Mouse (Mus musculus) cerebellum, adult 2 months (tissue): ENCODE results near the gene Gm12845. TPM values are rescaled to one million over a fixed set of nuclear protein-coding genes. Genes with fewer than 3 reads are reported as not detected.
A peak's percentile ranks its signal among the peaks of the same experiment; 100 is the strongest.

Source experiments
- DNase-seq, 2 experiments: peaks; one replicate each; pipeline ENCODE4 v3.0.0; 2021
- H3K27ac ChIP-seq: fragments of 200-500 bp; 2 replicates; pipeline ENCODE4 v1.5.1; 2012; ENCODE audit warnings: low read length, control low read depth, inconsistent platforms; ENCODE audit not compliant: insufficient read depth
- H3K27me3 ChIP-seq: fragments of 200-500 bp; 2 replicates; pipeline ENCODE4 v1.6.1; 2012; ENCODE audit warnings: inconsistent platforms, mild to moderate bottlenecking, low read length, moderate library complexity; ENCODE audit not compliant: control insufficient read depth, insufficient read depth
- H3K4me1 ChIP-seq: fragments of 200-500 bp; 2 replicates; pipeline ENCODE4 v1.6.1; 2011; ENCODE audit warnings: low read length; ENCODE audit not compliant: control insufficient read depth, insufficient read depth
- H3K4me3 ChIP-seq: fragments of 200-500 bp; replicated peaks from 2 replicates; pipeline ENCODE3; 2011; ENCODE audit warnings: mild to moderate bottlenecking, low read depth, low read length, control low read depth; ENCODE audit not compliant: insufficient read depth
- CTCF ChIP-seq: fragments of 200-500 bp; IDR thresholded peaks from 2 replicates; pipeline ENCODE4 v1.5.1; 2011; ENCODE audit warnings: low read depth, mild to moderate bottlenecking, control low read depth, low read length, moderate library complexity, borderline replicate concordance; ENCODE audit not compliant: insufficient read depth
- POLR2A ChIP-seq: fragments of 200-500 bp; IDR thresholded peaks from 2 replicates; pipeline ENCODE4 v1.6.1; 2011; ENCODE audit warnings: low read length, control low read depth, borderline replicate concordance; ENCODE audit not compliant: insufficient read depth
- WGBS: fragments of 180-500 bp; shearing (Covaris S2); methylation state at CpG from one replicate; pipeline ENCODE4 v1.1.7; 2018; 5-methylcytosine and 5-hydroxymethylcytosine counted together
- polyA plus RNA-seq: library from polyadenylated mRNA; depleted of rRNA; stranded (reverse); fragments of >200 nt; gene quantifications from 2 replicates; pipeline ENCODE4 v1.2.3, GENCODE M21; 2012; rRNA removed

Gm12845 gene
- polyA plus RNA-seq: not detected in 2 replicates

GRCm38 (mm10) chr4:117724112-117724511 lies at the start of gene Gm12845:
Gene Gm12845 (plus strand): TSS chr4:117724412.
- 91% methylated on average over 1 of the region's 1 CpGs for WGBS
- no peaks in the 10 kb centered on the region for H3K4me1 ChIP-seq

GRCm38 (mm10) chr4:117676903-117677302 lies 47.3 kb upstream of the Gm12845 start:
- TF ChIP-seq POLR2A (no peak), CTCF (peak; percentile 97)
- Histone ChIP-seq H3K4me3 (no peak overlapping the region), H3K27ac (no peak overlapping the region), H3K27me3 (no peaks in the 10 kb centered on the region), H3K4me1 (no peaks in the 10 kb centered on the region)
- 6% methylated on average over 3 of the region's 3 CpGs for WGBS
- DNase-seq: peak; percentile 68 to 78

More at GRCm38 (mm10) chr4:117724112-117724511, at the start of gene Gm12845:
- H3K4me3 ChIP-seq: no peak within 1 kb of the TSS
- TF ChIP-seq POLR2A (no peak), CTCF (no peak)
- H3K27ac ChIP-seq: no peak within 1 kb of the TSS
- DNase-seq: no peak
- no peaks in the 10 kb centered on the region for H3K27me3 ChIP-seq

- H3K27me3 ChIP-seq: no peaks in the 10 kb centered on the region
- DNase-seq: no peak
- H3K4me3 ChIP-seq: no peak overlapping the region
- TF ChIP-seq CTCF (no peak), POLR2A (no peak)
- WGBS: 78% methylated on average over 6 of the region's 6 CpGs
- H3K27ac ChIP-seq: no peak overlapping the region
- H3K4me1 ChIP-seq: no peaks in the 10 kb centered on the region
Observed at GRCm38 (mm10) chr4:117680963-117681362, 43.2 kb upstream of the Gm12845 start.

GRCm38 (mm10) chr4:117681931-117682461 lies 42.2 kb upstream of the Gm12845 start, which contains the start of gene Dmap1:
Gene Dmap1 (minus strand): TSS chr4:117682273.
- under 1% methylated on average over 33 of the region's 33 CpGs for WGBS
- Histone ChIP-seq H3K27ac (0 out of 2 replicates have a peak within 1 kb of the TSS, but pooled peaks have one; percentile 30), H3K4me1 (no peaks in the 10 kb centered on the region), H3K4me3 (peak within 1 kb of the TSS; percentile 85), H3K27me3 (no peaks in the 10 kb centered on the region)
- DNase-seq: peak; percentile 81 to 90
- TF ChIP-seq POLR2A (peak; percentile 40; the same call in 1 of the 2 replicates), CTCF (no peak)

- no peaks in the 10 kb centered on the region for H3K4me1 ChIP-seq
- TF ChIP-seq POLR2A (no peak), CTCF (no peak)
- peak overlapping the region; percentile 85 for H3K4me3 ChIP-seq
- H3K27me3 ChIP-seq: no peaks in the 10 kb centered on the region
- no peak for DNase-seq
- H3K27ac ChIP-seq: no peak overlapping the region
Observed at GRCm38 (mm10) chr4:117682463-117682862, 41.7 kb upstream of the Gm12845 start.

- no peak overlapping the region for H3K27ac ChIP-seq
- no peaks in the 10 kb centered on the region for H3K4me1 ChIP-seq
- H3K4me3 ChIP-seq: no peak overlapping the region
- no peak for DNase-seq
- no peak for TF ChIP-seq POLR2A
- TF ChIP-seq CTCF: no peak
- H3K27me3 ChIP-seq: no peaks in the 10 kb centered on the region
- WGBS: 85% methylated on average over 6 of the region's 6 CpGs
Observed at GRCm38 (mm10) chr4:117683048-117683768, 41.0 kb upstream of the Gm12845 start.

GRCm38 (mm10) chr4:117686354-117686753 lies 37.9 kb upstream of the Gm12845 start:
- WGBS: 26% methylated on average over 4 of the region's 4 CpGs
- H3K27me3 ChIP-seq: no peaks in the 10 kb centered on the region

GRCm38 (mm10) chr4:117705361-117705760 lies 18.9 kb upstream of the Gm12845 start:
- Histone ChIP-seq H3K4me3 (no peak overlapping the region), H3K27me3 (no peaks in the 10 kb centered on the region), H3K27ac (no peak overlapping the region), H3K4me1 (no peaks in the 10 kb centered on the region)
- TF ChIP-seq CTCF (peak; percentile 50; the same call in 1 of the 2 replicates), POLR2A (no peak)
- 2% methylated on average over 7 of the region's 7 CpGs for WGBS
- DNase-seq: peak; percentile 14 to 27

More at GRCm38 (mm10) chr4:117686354-117686753, 37.9 kb upstream of the Gm12845 start:
- DNase-seq: no peak
- TF ChIP-seq CTCF (no peak), POLR2A (no peak)
- Histone ChIP-seq H3K4me1 (no peaks in the 10 kb centered on the region), H3K27ac (no peak overlapping the region), H3K4me3 (no peak overlapping the region)
